In genomic region chr3:82405830-82406229, GRCm38 (mm10) we compare ENCODE assay signal across 25 mouse cellular contexts. TPM values are rescaled to one million over a fixed set of nuclear protein-coding genes. Genes with fewer than 3 reads are reported as not detected.
A peak's percentile ranks its signal among the peaks of the same experiment; 100 is the strongest.
DNase-seq lines count a peak whose midpoint lies in the region; ATAC-seq lines count a peak whose summit lies in the region.
"Had no signal": no experiment of that assay in that cellular context is flagged by ENCODE, and none has a peak within 500 bp of the region (broad histone marks: within the 10 kb centered on the region; RNA-seq: fewer than 3 reads in every experiment).

No protein-coding gene starts in this region.

- DNase-seq in cerebellum, postnatal 4 days (ENCODE audit: low spot score in 2 of 2) = no peak
- DNase-seq in forebrain, embryonic 11.5 days (ENCODE audit: low spot score) = no peak
- peak; percentile 22 for DNase-seq in brain, adult 2 months (ENCODE audit: low read depth, low spot score)
- peak; percentile 10 to 38 for DNase-seq in cerebellum, postnatal 36 days
- DNase-seq in ovary, postnatal 14 days (ENCODE audit: low spot score) = no peak
- DNase-seq: adrenal gland, postnatal 14 days; gastrocnemius, postnatal 25 days; heart, adult 18-20 months; heart, postnatal 14 days; kidney, adult 8-10 months; kidney, postnatal 10 days; liver, postnatal 0 days; thymus, postnatal 14 days had no signal

- no peak overlapping the region for H3K9ac ChIP-seq in forebrain, embryonic 15.5 days (replicated peaks)
- H3K9ac ChIP-seq in forebrain, embryonic 11.5 days (ENCODE audit: low read length) = no peak overlapping the region
- H3K9ac ChIP-seq: embryonic facial prominence, embryonic 15.5 days; heart, embryonic 13.5 days; hindbrain, embryonic 12.5 days; limb, embryonic 12.5 days; liver, postnatal 0 days; neural tube, embryonic 13.5 days had no signal

- 73% methylated on average over 6 of the region's 6 CpGs for WGBS in forebrain, embryonic 15.5 days
- 90% methylated on average over 6 of the region's 6 CpGs for WGBS in forebrain, embryonic 11.5 days

- peaks cover 4% of the 10 kb centered on the region; the same call in 1 of the 2 replicates for H3K4me1 ChIP-seq in forebrain, embryonic 15.5 days
- no peaks in the 10 kb centered on the region for H3K4me1 ChIP-seq in forebrain, embryonic 11.5 days (replicated peaks; ENCODE audit: control insufficient read depth, insufficient read depth, low read length)
- H3K4me1 ChIP-seq: embryonic facial prominence, embryonic 15.5 days; heart, embryonic 13.5 days; hindbrain, embryonic 12.5 days; limb, embryonic 12.5 days; midbrain, embryonic 10.5 days; neural tube, embryonic 13.5 days had no signal

- ATAC-seq in cerebellum, adult (ENCODE audit: insufficient number of reproducible peaks, low FRiP score, low TSS enrichment) = peak; percentile 59
- ATAC-seq in forebrain, embryonic 15.5 days (replicated peaks) = peak; percentile 17
- ATAC-seq in forebrain, embryonic 11.5 days (replicated peaks; ENCODE audit: low FRiP score) = no peak
- ATAC-seq: liver, postnatal 0 days; lung, postnatal 0 days had no signal

- H3K9me3 ChIP-seq in forebrain, embryonic 15.5 days = no peaks in the 10 kb centered on the region
- H3K9me3 ChIP-seq in forebrain, embryonic 11.5 days (ENCODE audit: control insufficient read depth, low read length) = no peaks in the 10 kb centered on the region
- H3K9me3 ChIP-seq: embryonic facial prominence, embryonic 15.5 days; heart, embryonic 13.5 days; hindbrain, embryonic 12.5 days; limb, embryonic 12.5 days; midbrain, embryonic 10.5 days; neural tube, embryonic 13.5 days had no signal

- no peaks in the 10 kb centered on the region for H3K36me3 ChIP-seq in forebrain, embryonic 15.5 days
- H3K36me3 ChIP-seq in forebrain, embryonic 11.5 days (ENCODE audit: control insufficient read depth, insufficient read depth, low read length) = no peaks in the 10 kb centered on the region
- H3K36me3 ChIP-seq: embryonic facial prominence, embryonic 15.5 days; heart, embryonic 13.5 days; hindbrain, embryonic 12.5 days; limb, embryonic 12.5 days; midbrain, embryonic 10.5 days; neural tube, embryonic 13.5 days had no signal

- no peak overlapping the region for H3K4me2 ChIP-seq in forebrain, embryonic 15.5 days (replicated peaks)
- no peak overlapping the region for H3K4me2 ChIP-seq in forebrain, embryonic 11.5 days (ENCODE audit: low read depth, low read length, severe bottlenecking)
- H3K4me2 ChIP-seq: embryonic facial prominence, embryonic 15.5 days; heart, embryonic 13.5 days; hindbrain, embryonic 12.5 days; limb, embryonic 12.5 days; liver, embryonic 11.5 days; neural tube, embryonic 13.5 days had no signal

- H3K27me3 ChIP-seq in forebrain, embryonic 15.5 days = no peaks in the 10 kb centered on the region
- H3K27me3 ChIP-seq in forebrain, embryonic 11.5 days (ENCODE audit: control insufficient read depth, insufficient read depth, low read length) = no peaks in the 10 kb centered on the region
- H3K27me3 ChIP-seq: embryonic facial prominence, embryonic 15.5 days; heart, embryonic 13.5 days; hindbrain, embryonic 12.5 days; limb, embryonic 12.5 days; neural tube, embryonic 13.5 days had no signal

- no peak overlapping the region for H3K4me3 ChIP-seq in forebrain, embryonic 15.5 days
- no peak overlapping the region for H3K4me3 ChIP-seq in forebrain, embryonic 11.5 days (ENCODE audit: low read depth, low read length)
- H3K4me3 ChIP-seq: embryonic facial prominence, embryonic 15.5 days; heart, embryonic 13.5 days; hindbrain, embryonic 12.5 days; limb, embryonic 12.5 days; midbrain, embryonic 10.5 days; myocyte; neural tube, embryonic 13.5 days had no signal

- peak overlapping the region; percentile 59; the same call in 1 of the 2 replicates for H3K27ac ChIP-seq in forebrain, embryonic 15.5 days (replicated peaks)
- H3K27ac ChIP-seq in forebrain, embryonic 11.5 days (ENCODE audit: low read depth, low read length) = no peak overlapping the region
- H3K27ac ChIP-seq: embryonic facial prominence, embryonic 15.5 days; heart, embryonic 13.5 days; hindbrain, embryonic 12.5 days; limb, embryonic 12.5 days; macrophage; midbrain, embryonic 10.5 days; neural tube, embryonic 13.5 days had no signal

RNA-seq across cellular contexts. Expression of gene Map9, which starts 48.0 kb away (rescaled TPM):
- polyA plus RNA-seq in forebrain, embryonic 15.5 days (2015; fragmentation: Nextera tagmentation; extraction: Ambion mirVana) = 81.0 and 90.4 TPM in 2 replicates
- polyA plus RNA-seq in forebrain, embryonic 11.5 days (2014; fragmentation: Nextera tagmentation; extraction: Ambion mirVana) = 13.0 and 15.0 TPM in 2 replicates

Comparison
In these comparisons a context has a peak if more than half of its experiments do, and no peak if none do; other contexts are left out.
1. DNase-seq: peak in brain, adult 2 months (single experiment) and cerebellum, postnatal 36 days (2 of 2); none in cerebellum, postnatal 4 days (0 of 2), forebrain, embryonic 11.5 days (single experiment) and ovary, postnatal 14 days (single experiment).